ENCODE assay signal across 9 mouse cellular contexts in genomic region chr11:59809071-59809669, GRCm38 (mm10). TPM values are rescaled to one million over a fixed set of nuclear protein-coding genes. Genes with fewer than 3 reads are reported as not detected.
DNase-seq lines count a peak whose midpoint lies in the region; ATAC-seq lines count a peak whose summit lies in the region.
"Had no signal": no experiment of that assay in that cellular context is flagged by ENCODE, and none has a peak within 500 bp of the region (broad histone marks: within the 10 kb centered on the region; RNA-seq: fewer than 3 reads in every experiment).

No protein-coding gene starts in this region.

- peaks cover 28% of the 10 kb centered on the region for H3K4me1 ChIP-seq in erythroblast, embryonic 14.5 days (ENCODE audit: control insufficient read depth)
- peaks cover 19% of the 10 kb centered on the region for H3K4me1 ChIP-seq in hindbrain, embryonic 15.5 days (replicated peaks)
- H3K4me1 ChIP-seq in liver, embryonic 13.5 days (replicated peaks), result peaks cover 31% of the 10 kb centered on the region

- H3K4me3 ChIP-seq in erythroblast, embryonic 14.5 days (replicated peaks), result peak overlapping the region; percentile 82
- peak overlapping the region; percentile 68 for H3K4me3 ChIP-seq in hindbrain, embryonic 15.5 days
- H3K4me3 ChIP-seq in liver, embryonic 13.5 days (replicated peaks), result peak overlapping the region; percentile 81

- H3K9me3 ChIP-seq in erythroblast, embryonic 14.5 days (ENCODE audit: control insufficient read depth, low read length), result no peaks in the 10 kb centered on the region
- H3K9me3 ChIP-seq in hindbrain, embryonic 15.5 days, result no peaks in the 10 kb centered on the region
- no peaks in the 10 kb centered on the region for H3K9me3 ChIP-seq in liver, embryonic 13.5 days (replicated peaks)

- H3K9ac ChIP-seq in hindbrain, embryonic 15.5 days, result peak overlapping the region; percentile 93
- peak overlapping the region; percentile 88 for H3K9ac ChIP-seq in liver, embryonic 13.5 days

- H3K36me3 ChIP-seq in erythroblast, embryonic 14.5 days (ENCODE audit: control insufficient read depth), result peaks cover 34% of the 10 kb centered on the region
- H3K36me3 ChIP-seq in hindbrain, embryonic 15.5 days, result peaks cover 15% of the 10 kb centered on the region
- H3K36me3 ChIP-seq in liver, embryonic 13.5 days, result peaks cover 35% of the 10 kb centered on the region

- 0% methylated on average over 15 of the region's 15 CpGs for WGBS in hindbrain, embryonic 15.5 days
- under 1% methylated on average over 15 of the region's 15 CpGs for WGBS in liver, embryonic 13.5 days (ENCODE audit: insufficient replicate concordance)

- DNase-seq in cerebellum, adult 9-10 months, result peak; percentile 60
- DNase-seq in cerebellum, adult 11-12 months, result no peak
- peak; percentile 80 for DNase-seq in MEL-GATA-1-ER (ENCODE audit: extremely low read depth, low read depth)
- DNase-seq in liver, embryonic 13.5 days, result peak; percentile 39
- DNase-seq in natural killer cell, adult 2 months (ENCODE audit: low spot score in 2 of 2), result peak; percentile 52 to 66
- DNase-seq in right cerebral cortex, postnatal 4 days, result no peak

- H3K27ac ChIP-seq in hindbrain, embryonic 15.5 days (replicated peaks), result peak overlapping the region; percentile 100
- H3K27ac ChIP-seq in liver, embryonic 13.5 days, result peak overlapping the region; percentile 89

- ATAC-seq in hindbrain, embryonic 15.5 days (ENCODE audit: low FRiP score, low read depth), result peak; percentile 33; the same call in 1 of the 2 replicates
- peak; percentile 54 for ATAC-seq in liver, embryonic 13.5 days (ENCODE audit: low read depth)

- peak overlapping the region; percentile 83 for H3K4me2 ChIP-seq in hindbrain, embryonic 15.5 days
- peak overlapping the region; percentile 90 for H3K4me2 ChIP-seq in liver, embryonic 13.5 days

- H3K27me3 ChIP-seq in erythroblast, embryonic 14.5 days (ENCODE audit: control insufficient read depth), result no peaks in the 10 kb centered on the region
- no peaks in the 10 kb centered on the region for H3K27me3 ChIP-seq in hindbrain, embryonic 15.5 days
- no peaks in the 10 kb centered on the region for H3K27me3 ChIP-seq in liver, embryonic 13.5 days
- H3K27me3 ChIP-seq: Patski had no signal

RNA-seq across cellular contexts. Expression of gene Flcn, which starts 0.6 kb away (rescaled TPM):
- polyA plus RNA-seq in erythroblast, embryonic 14.5 days (2012), result 0.28 and 0.94 TPM in 2 replicates
- 42.4 and 44.8 TPM in 2 replicates for polyA plus RNA-seq in hindbrain, embryonic 15.5 days (2015; fragmentation: Nextera tagmentation; extraction: Ambion mirVana)
- polyA plus RNA-seq in liver, embryonic 13.5 days (2015; fragmentation: Nextera tagmentation; extraction: Ambion mirVana), result 14.0 and 15.6 TPM in 2 replicates

RNA-seq across cellular contexts. Expression of gene Pld6, which starts 21.7 kb away (rescaled TPM):
- not detected in 2 replicates for polyA plus RNA-seq in erythroblast, embryonic 14.5 days (2012)
- 15.1 and 16.4 TPM in 2 replicates for polyA plus RNA-seq in hindbrain, embryonic 15.5 days (2015; fragmentation: Nextera tagmentation; extraction: Ambion mirVana)
- polyA plus RNA-seq in liver, embryonic 13.5 days (2015; fragmentation: Nextera tagmentation; extraction: Ambion mirVana), result 2.8 TPM in 2 replicates

RNA-seq across cellular contexts. Expression of gene Nt5m, which starts 30.1 kb away (rescaled TPM):
- 0.83 and 0.99 TPM in 2 replicates for polyA plus RNA-seq in erythroblast, embryonic 14.5 days (2012)
- polyA plus RNA-seq in hindbrain, embryonic 15.5 days (2015; fragmentation: Nextera tagmentation; extraction: Ambion mirVana), result 70.3 and 74.8 TPM in 2 replicates
- 13.6 and 14.4 TPM in 2 replicates for polyA plus RNA-seq in liver, embryonic 13.5 days (2015; fragmentation: Nextera tagmentation; extraction: Ambion mirVana)

RNA-seq across cellular contexts. Expression of gene Cops3, which starts 30.5 kb away (rescaled TPM):
- 2.9 and 3.4 TPM in 2 replicates for polyA plus RNA-seq in erythroblast, embryonic 14.5 days (2012)
- 183 and 185 TPM in 2 replicates for polyA plus RNA-seq in hindbrain, embryonic 15.5 days (2015; fragmentation: Nextera tagmentation; extraction: Ambion mirVana)
- 127 and 141 TPM in 2 replicates for polyA plus RNA-seq in liver, embryonic 13.5 days (2015; fragmentation: Nextera tagmentation; extraction: Ambion mirVana)

Comparison
In these comparisons a context has a peak if more than half of its experiments do, and no peak if none do; other contexts are left out.
1. DNase-seq: peak in cerebellum, adult 9-10 months (single experiment), MEL-GATA-1-ER (single experiment), liver, embryonic 13.5 days (single experiment) and natural killer cell, adult 2 months (2 of 2); none in cerebellum, adult 11-12 months (single experiment) and right cerebral cortex, postnatal 4 days (single experiment).
2. Peak in every context shown above with its lines, with median percentiles within 50 percentile points of each other: H3K4me3 ChIP-seq.